ENCODE assay signal across 22 mouse cellular contexts in genomic region chr7:99578246-99578645, GRCm38 (mm10). TPM values are rescaled to one million over a fixed set of nuclear protein-coding genes. Genes with fewer than 3 reads are reported as not detected.
DNase-seq lines count a peak whose midpoint lies in the region; ATAC-seq and TF ChIP-seq lines count a peak whose summit lies in the region.
"Had no signal": no experiment of that assay in that cellular context is flagged by ENCODE, and none has a peak within 500 bp of the region (broad histone marks: within the 10 kb centered on the region; RNA-seq: fewer than 3 reads in every experiment).

No protein-coding gene starts in this region.

- H3K36me3 ChIP-seq in MEL (ENCODE audit: control insufficient read depth in 1 of 2, insufficient read depth in 2 of 2, low read length in 2 of 2) = no peaks in the 10 kb centered on the region; a peak in 2 of 4 replicates

- TF ChIP-seq EP300 in MEL (IDR thresholded peaks at IDR 0.05; ENCODE audit: low read depth in 1 of 2, low read length in 2 of 2) = peak in 1 of 2 experiments; percentile 50; a peak in 1 of 4 replicates

- H3K9ac ChIP-seq in MEL (ENCODE audit: control insufficient read depth, low read depth, low read length, poor library complexity, severe bottlenecking) = no peak overlapping the region

- no peaks in the 10 kb centered on the region for H3K4me1 ChIP-seq in MEL (ENCODE audit: control insufficient read depth in 1 of 2, insufficient read depth in 2 of 2, low read length in 2 of 2)

- no peak for TF ChIP-seq CTCF in MEL (IDR thresholded peaks at IDR 0.05 in 2 of 3, conservative IDR thresholded peaks at IDR 0.05 in 1 of 3; ENCODE audit: control insufficient read depth in 1 of 3, insufficient read depth in 1 of 3, low read depth in 2 of 3, low read length in 3 of 3, poor library complexity in 1 of 3, severe bottlenecking in 1 of 3)

- DNase-seq in MEL (ENCODE audit: low read depth, low spot score) = peak; percentile 56
- peak; percentile 49 for DNase-seq in MEL-GATA-1-ER (ENCODE audit: extremely low read depth, low read depth)
- no peak for DNase-seq in MN1 (ENCODE audit: low spot score)
- DNase-seq: adrenal gland, adult 2 months; adrenal gland, adult 8-10 months; adrenal gland, postnatal 10 days; adrenal gland, postnatal 14 days; adrenal gland, postnatal 25 days; adrenal gland, postnatal 36 days; B cell, adult 2 months; cerebellum, adult 11 months; cerebellum, adult 11-12 months; cerebellum, adult 18-20 months; cerebellum, adult 2 months; cerebellum, adult 8-10 months; cerebellum, adult 9-11 months had no signal

- no peaks in the 10 kb centered on the region for H3K27me3 ChIP-seq in MEL (ENCODE audit: control insufficient read depth in 1 of 2, insufficient read depth in 2 of 2, low read length in 2 of 2)
- H3K27me3 ChIP-seq: CH12.LX, Patski had no signal

- TF ChIP-seq POLR2A in MEL (IDR thresholded peaks at IDR 0.05; ENCODE audit: control insufficient read depth in 1 of 2, insufficient read depth in 1 of 2, low read depth in 1 of 2, low read length in 2 of 2, poor library complexity in 1 of 2) = no peak

- no peak for ATAC-seq in activated CD4-positive, CD25-positive, alpha-beta regulatory T cell, adult 4 months
- ATAC-seq: CD4-positive, CD25-positive, alpha-beta regulatory T cell, adult 4 months; Patski had no signal

- H3K27ac ChIP-seq in MEL (ENCODE audit: control insufficient read depth, low read depth, low read length) = no peak overlapping the region

- TF ChIP-seq RAD21 in MEL (IDR thresholded peaks at IDR 0.05; ENCODE audit: low read depth, low read length) = no peak

- H3K9me3 ChIP-seq in MEL (replicated peaks; ENCODE audit: insufficient read depth, low read length) = no peaks in the 10 kb centered on the region
- H3K9me3 ChIP-seq: G1E had no signal

- H3K79me2 ChIP-seq in MEL (ENCODE audit: control insufficient read depth, insufficient read depth, low read length, poor library complexity) = no peaks in the 10 kb centered on the region

- H3K4me3 ChIP-seq in MEL (ENCODE audit: control insufficient read depth in 1 of 2, insufficient read depth in 1 of 2, low read depth in 2 of 2, low read length in 2 of 2) = no peak overlapping the region

TF ChIP-seq in MEL, 35 proteins besides CTCF, POLR2A, EP300 and RAD21:
- peak; percentile 43; the same call in 1 of the 2 replicates for TF ChIP-seq GATA1 (IDR thresholded peaks at IDR 0.05; ENCODE audit: low read depth, low read length)
- TF ChIP-seq ZNF384 (IDR thresholded peaks at IDR 0.05; ENCODE audit: low read depth, low read length) = no peak
- peak; percentile 78; the same call in 1 of the 2 replicates for TF ChIP-seq MXI1 (IDR thresholded peaks at IDR 0.05; ENCODE audit: low read depth, low read length)
- TF ChIP-seq TCF12 (IDR thresholded peaks at IDR 0.05; ENCODE audit: low read depth, low read length) = peak; percentile 32; the same call in 1 of the 2 replicates
- TF ChIP-seq ETS1 (IDR thresholded peaks at IDR 0.05; ENCODE audit: low read depth, low read length) = no peak
- no peak for TF ChIP-seq MAFK (IDR thresholded peaks at IDR 0.05; ENCODE audit: borderline replicate concordance, low read depth, low read length)
- TF ChIP-seq TAL1 (IDR thresholded peaks at IDR 0.05; ENCODE audit: low read length) = peak; percentile 19; the same call in 1 of the 2 replicates
- TF ChIP-seq MAZ (IDR thresholded peaks at IDR 0.05; ENCODE audit: low read depth, low read length) = no peak
- no peak for TF ChIP-seq GABPA (IDR thresholded peaks at IDR 0.05; ENCODE audit: low read depth, low read length)

RNA-seq across cellular contexts. Expression of gene Arrb1, which starts 43.0 kb away (rescaled TPM):
- total RNA-seq in MEL (2012; rRNA removed) = 44.3 and 62.7 TPM in 2 replicates
- polyA plus RNA-seq in MEL (2012; ENCODE audit: insufficient read depth in 1 of 2, insufficient read length in 2 of 2, low read depth in 1 of 2, low replicate concordance in 2 of 2, missing spikeins in 1 of 2) = 10 to 100 TPM; 27.0 to 67.7 TPM
- polyA plus RNA-seq in activated CD4-positive, CD25-positive, alpha-beta regulatory T cell, adult 4 months (2017; shearing (Covaris generic)) = 10 to 100 TPM in 1 of 2 experiments, 1 to 10 TPM in 1; 8.3 to 12.0 TPM

RNA-seq across cellular contexts. Expression of gene Tpbgl, which starts 48.7 kb away (rescaled TPM):
- not detected in 2 replicates for total RNA-seq in MEL (2012; rRNA removed)
- polyA plus RNA-seq in MEL (2012; ENCODE audit: insufficient read depth in 1 of 2, insufficient read length in 2 of 2, low read depth in 1 of 2, low replicate concordance in 2 of 2, missing spikeins in 1 of 2) = not detected
- polyA plus RNA-seq in activated CD4-positive, CD25-positive, alpha-beta regulatory T cell, adult 4 months (2017; shearing (Covaris generic)) = under 1 TPM in 1 of 2 experiments, not detected in 1; 0.25 TPM
- polyA plus RNA-seq: C2C12, G1E had no signal
